ENCODE assay signal across 24 mouse cellular contexts in the genomic region with DNA sequence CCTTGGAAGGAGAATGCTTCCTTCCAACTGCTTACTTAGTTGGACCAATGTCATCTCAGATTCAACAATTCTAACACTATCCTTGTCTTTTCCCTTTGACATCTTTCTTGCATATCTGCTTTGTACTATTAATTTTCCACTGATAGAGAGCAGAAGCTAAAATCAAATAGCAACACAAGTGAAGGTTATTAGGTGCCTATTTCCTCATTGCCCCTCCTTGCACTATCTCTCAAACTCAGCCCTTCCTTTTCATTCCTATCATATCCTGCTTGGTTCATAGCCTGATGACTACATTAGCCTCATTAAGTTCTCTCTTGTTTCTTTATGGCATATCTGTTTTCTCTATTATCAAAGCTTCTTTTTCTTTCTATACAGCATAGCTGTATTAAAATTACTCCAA. TPM values are rescaled to one million over a fixed set of nuclear protein-coding genes. Genes with fewer than 3 reads are reported as not detected.
"Had no signal": no experiment of that assay in that cellular context is flagged by ENCODE, and none has a peak within 500 bp of the region (broad histone marks: within the 10 kb centered on the region; RNA-seq: fewer than 3 reads in every experiment).

No protein-coding gene starts in this region.

- ATAC-seq: intestine, embryonic 15.5 days; liver, postnatal 0 days; midbrain, embryonic 15.5 days had no signal

- H3K36me3 ChIP-seq: intestine, embryonic 15.5 days; kidney, embryonic 15.5 days; limb, embryonic 12.5 days; limb, embryonic 15.5 days; lung, embryonic 15.5 days; midbrain, embryonic 12.5 days; midbrain, embryonic 15.5 days; neural tube, embryonic 13.5 days had no signal

- H3K4me1 ChIP-seq: intestine, embryonic 15.5 days; kidney, embryonic 15.5 days; limb, embryonic 12.5 days; limb, embryonic 15.5 days; lung, embryonic 15.5 days; midbrain, embryonic 12.5 days; midbrain, embryonic 15.5 days; neural tube, embryonic 13.5 days had no signal

- H3K4me3 ChIP-seq: intestine, embryonic 15.5 days; kidney, embryonic 15.5 days; limb, embryonic 12.5 days; limb, embryonic 15.5 days; lung, embryonic 15.5 days; midbrain, embryonic 12.5 days; midbrain, embryonic 15.5 days; neural tube, embryonic 13.5 days had no signal

- DNase-seq: kidney, adult 11 months; kidney, adult 8-10 months; kidney, postnatal 10 days; kidney, postnatal 36 days; layer of hippocampus, postnatal 36 days; left cerebral cortex, postnatal 4 days; liver, postnatal 0 days; lung, postnatal 10 days; lung, postnatal 36 days; retina, postnatal 1 day; right cerebral cortex, postnatal 25 days; spleen, adult 18-20 months; thymus, postnatal 25 days had no signal

- H3K27ac ChIP-seq: intestine, embryonic 15.5 days; kidney, embryonic 15.5 days; limb, embryonic 12.5 days; limb, embryonic 15.5 days; liver, embryonic 14.5 days; lung, embryonic 15.5 days; midbrain, embryonic 12.5 days; midbrain, embryonic 15.5 days; neural tube, embryonic 13.5 days; stomach, postnatal 0 days had no signal

- H3K27me3 ChIP-seq: intestine, embryonic 15.5 days; kidney, embryonic 15.5 days; limb, embryonic 12.5 days; limb, embryonic 15.5 days; lung, embryonic 15.5 days; midbrain, embryonic 12.5 days; midbrain, embryonic 15.5 days; neural tube, embryonic 13.5 days had no signal

- H3K9me3 ChIP-seq: intestine, embryonic 15.5 days; kidney, embryonic 15.5 days; limb, embryonic 12.5 days; limb, embryonic 15.5 days; lung, embryonic 15.5 days; midbrain, embryonic 12.5 days; midbrain, embryonic 15.5 days; neural tube, embryonic 13.5 days had no signal

RNA-seq across cellular contexts. Expression of gene Gm10521, which starts 47.3 kb away (rescaled TPM):
- total RNA-seq: layer of hippocampus, postnatal 36 days; left cerebral cortex, postnatal 4 days had no signal
- polyA plus RNA-seq: intestine, embryonic 15.5 days; kidney, embryonic 15.5 days; limb, embryonic 12.5 days; limb, embryonic 15.5 days; lung, embryonic 15.5 days; midbrain, embryonic 15.5 days; neural tube, embryonic 13.5 days; stomach, embryonic 14.5 days; stomach, postnatal 0 days had no signal
